Mouse (Mus musculus) MEL (cell line): ENCODE results near the gene Rnf130. TPM values are rescaled to one million over a fixed set of nuclear protein-coding genes. Genes with fewer than 3 reads are reported as not detected.

ENCODE experiments used
- DNase-seq: peaks from one replicate; pipeline ENCODE4 v3.0.0; 2011; ENCODE audit warnings: low read depth, low spot score
- H3K27ac ChIP-seq: 2 replicates; pipeline ENCODE4 v1.5.1; 2012; ENCODE audit warnings: low read depth, mild to moderate bottlenecking, control low read depth, low read length, moderate library complexity; ENCODE audit not compliant: control insufficient read depth
- H3K27me3 ChIP-seq, 2 experiments: fragments of 150-350 bp in 1 of 2; sonication (generic) in 1 of 2; 2 replicates each; pipeline ENCODE4 v1.6.1; 2012; ENCODE audit warnings: low read length in 2 of 2, mild to moderate bottlenecking in 2 of 2, improper control_type of control experiment in 1 of 2, moderate library complexity in 1 of 2; ENCODE audit not compliant: insufficient read depth in 2 of 2, control insufficient read depth in 1 of 2
- H3K36me3 ChIP-seq, 2 experiments: 2 replicates each; pipeline ENCODE4 v1.6.1; 2012 to 2014; ENCODE audit warnings: low read length in 2 of 2, improper control_type of control experiment in 1 of 2, inconsistent platforms in 1 of 2, mild to moderate bottlenecking in 1 of 2; ENCODE audit not compliant: insufficient read depth in 2 of 2, control insufficient read depth in 1 of 2
- H3K4me1 ChIP-seq, 2 experiments: fragments of 150-350 bp in 1 of 2; sonication (generic) in 1 of 2; 2 replicates each; pipeline ENCODE4 v1.6.1; 2012; ENCODE audit warnings: low read length in 2 of 2, improper control_type of control experiment in 1 of 2, mild to moderate bottlenecking in 1 of 2; ENCODE audit not compliant: insufficient read depth in 2 of 2, control insufficient read depth in 1 of 2
- H3K4me3 ChIP-seq, 2 experiments: fragments of 150-350 bp in 1 of 2; sonication (generic) in 1 of 2; 2 replicates each; pipeline ENCODE4 v1.5.1; 2012; ENCODE audit warnings: low read depth in 2 of 2, low read length in 2 of 2, mild to moderate bottlenecking in 2 of 2, moderate library complexity in 2 of 2, control low read depth in 1 of 2, improper control_type of control experiment in 1 of 2; ENCODE audit not compliant: control insufficient read depth in 1 of 2, insufficient read depth in 1 of 2
- H3K79me2 ChIP-seq: 2 replicates; pipeline ENCODE4 v1.6.1; 2012; ENCODE audit warnings: mild to moderate bottlenecking, low read length, moderate library complexity; ENCODE audit not compliant: control insufficient read depth, poor library complexity, insufficient read depth
- H3K9ac ChIP-seq: 2 replicates; pipeline ENCODE4 v1.6.1; 2012; ENCODE audit warnings: low read depth, mild to moderate bottlenecking, control low read depth, low read length, moderate library complexity; ENCODE audit not compliant: control insufficient read depth, poor library complexity, severe bottlenecking
- H3K9me3 ChIP-seq: fragments of 150-350 bp; sonication (generic); replicated peaks from 2 replicates; pipeline ENCODE4 v1.6.1; 2012; ENCODE audit warnings: mild to moderate bottlenecking, low read length, improper control_type of control experiment, moderate library complexity; ENCODE audit not compliant: insufficient read depth
- CHD1 ChIP-seq: IDR thresholded peaks from 2 replicates; pipeline ENCODE4 v1.6.1; 2012; ENCODE audit warnings: low read depth, mild to moderate bottlenecking, inconsistent platforms, low read length, improper control_type of control experiment
- CHD2 ChIP-seq: IDR thresholded peaks from 2 replicates; pipeline ENCODE4 v1.6.1; 2011; ENCODE audit warnings: low read length, improper control_type of control experiment
- ELF1 ChIP-seq: IDR thresholded peaks from 2 replicates; pipeline ENCODE4 v1.6.1; 2014; ENCODE audit warnings: low read depth, mild to moderate bottlenecking, inconsistent platforms, low read length, improper control_type of control experiment, moderate library complexity
- EP300 ChIP-seq, 2 experiments: IDR thresholded peaks; 2 replicates each; pipeline ENCODE4 v1.6.1; 2011; ENCODE audit warnings: improper control_type of control experiment in 2 of 2, low read length in 2 of 2, low read depth in 1 of 2, mild to moderate bottlenecking in 1 of 2
- ETS1 ChIP-seq: IDR thresholded peaks from 2 replicates; pipeline ENCODE4 v1.6.1; 2012; ENCODE audit warnings: low read depth, mild to moderate bottlenecking, inconsistent platforms, low read length, improper control_type of control experiment, moderate library complexity
- JUND ChIP-seq: IDR thresholded peaks from 2 replicates; pipeline ENCODE4 v1.6.1; 2011; ENCODE audit warnings: low read depth, mild to moderate bottlenecking, improper control_type of control experiment, low read length
- MAFK ChIP-seq: IDR thresholded peaks from 2 replicates; pipeline ENCODE4 v1.6.1; 2011; ENCODE audit warnings: low read depth, mild to moderate bottlenecking, low read length, improper control_type of control experiment, borderline replicate concordance
- MEF2A ChIP-seq: IDR thresholded peaks from 2 replicates; pipeline ENCODE4 v1.6.1; 2014; ENCODE audit warnings: low read depth, mild to moderate bottlenecking, inconsistent platforms, low read length, improper control_type of control experiment; ENCODE audit not compliant: poor library complexity, insufficient replicate concordance, severe bottlenecking; ENCODE audit errors: extremely low read depth
- MYB ChIP-seq: IDR thresholded peaks from 2 replicates; pipeline ENCODE4 v1.6.1; 2011; ENCODE audit warnings: mild to moderate bottlenecking, low read depth, low read length, improper control_type of control experiment
- MYC ChIP-seq: IDR thresholded peaks from 2 replicates; pipeline ENCODE4 v1.6.1; 2011; ENCODE audit warnings: low read depth, mild to moderate bottlenecking, low read length, improper control_type of control experiment, moderate library complexity
- POLR2A ChIP-seq, 2 experiments: IDR thresholded peaks; 2 replicates each; pipeline ENCODE4 v1.6.1; 2011 to 2012; ENCODE audit warnings: low read length in 2 of 2, mild to moderate bottlenecking in 2 of 2, control low read depth in 1 of 2, improper control_type of control experiment in 1 of 2, low read depth in 1 of 2, moderate library complexity in 1 of 2; ENCODE audit not compliant: control insufficient read depth in 1 of 2, insufficient read depth in 1 of 2, poor library complexity in 1 of 2
- POLR2AphosphoS5 ChIP-seq: IDR thresholded peaks from 2 replicates; pipeline ENCODE4 v1.6.1; 2012; ENCODE audit warnings: low read depth, borderline replicate concordance, mild to moderate bottlenecking, inconsistent platforms, low read length, moderate library complexity, mixed read lengths
- RCOR1 ChIP-seq: IDR thresholded peaks from 2 replicates; pipeline ENCODE4 v1.6.1; 2012; ENCODE audit warnings: low read depth, mild to moderate bottlenecking, inconsistent platforms, low read length, improper control_type of control experiment
- SIN3A ChIP-seq: IDR thresholded peaks from 2 replicates; pipeline ENCODE4 v1.6.1; 2012; ENCODE audit warnings: low read length, improper control_type of control experiment, inconsistent platforms
- TBP ChIP-seq: IDR thresholded peaks from 2 replicates; pipeline ENCODE4 v1.8.0; 2011; ENCODE audit warnings: low read depth, low read length, improper control_type of control experiment
- ZKSCAN1 ChIP-seq: IDR thresholded peaks from 2 replicates; pipeline ENCODE4 v1.6.1; 2012; ENCODE audit warnings: low read depth, mild to moderate bottlenecking, inconsistent platforms, low read length, improper control_type of control experiment, moderate library complexity
- ZMIZ1 ChIP-seq: IDR thresholded peaks from 2 replicates; pipeline ENCODE4 v1.6.1; 2012; ENCODE audit warnings: low read depth, mild to moderate bottlenecking, inconsistent platforms, low read length, improper control_type of control experiment, moderate library complexity
- ZNF384 ChIP-seq: IDR thresholded peaks from 2 replicates; pipeline ENCODE4 v1.6.1; 2012; ENCODE audit warnings: low read depth, mild to moderate bottlenecking, inconsistent platforms, low read length, improper control_type of control experiment
- polyA plus RNA-seq, 2 experiments: library from polyadenylated mRNA; stranded (reverse) in 1 of 2; unstranded in 1 of 2; fragments of >175 nt in 1 of 2; fragments of >200 nt in 1 of 2; gene quantifications; 2 replicates each; pipeline versions ENCODE4 v1.2.1 to v1.2.4; 2012; ENCODE audit warnings: low replicate concordance in 2 of 2, low read depth in 1 of 2; ENCODE audit not compliant: insufficient read length in 2 of 2, insufficient read depth in 1 of 2, missing spikeins in 1 of 2
- total RNA-seq: library from RNA; depleted of rRNA; stranded (reverse); fragments of 300-350 nt; gene quantifications from 2 replicates; pipeline ENCODE4 v1.2.3, GENCODE M21; 2012

Rnf130 gene
- total and polyA plus RNA-seq, 3 experiments, result 59.5 to 507 (median 78.2) TPM

DNA sequence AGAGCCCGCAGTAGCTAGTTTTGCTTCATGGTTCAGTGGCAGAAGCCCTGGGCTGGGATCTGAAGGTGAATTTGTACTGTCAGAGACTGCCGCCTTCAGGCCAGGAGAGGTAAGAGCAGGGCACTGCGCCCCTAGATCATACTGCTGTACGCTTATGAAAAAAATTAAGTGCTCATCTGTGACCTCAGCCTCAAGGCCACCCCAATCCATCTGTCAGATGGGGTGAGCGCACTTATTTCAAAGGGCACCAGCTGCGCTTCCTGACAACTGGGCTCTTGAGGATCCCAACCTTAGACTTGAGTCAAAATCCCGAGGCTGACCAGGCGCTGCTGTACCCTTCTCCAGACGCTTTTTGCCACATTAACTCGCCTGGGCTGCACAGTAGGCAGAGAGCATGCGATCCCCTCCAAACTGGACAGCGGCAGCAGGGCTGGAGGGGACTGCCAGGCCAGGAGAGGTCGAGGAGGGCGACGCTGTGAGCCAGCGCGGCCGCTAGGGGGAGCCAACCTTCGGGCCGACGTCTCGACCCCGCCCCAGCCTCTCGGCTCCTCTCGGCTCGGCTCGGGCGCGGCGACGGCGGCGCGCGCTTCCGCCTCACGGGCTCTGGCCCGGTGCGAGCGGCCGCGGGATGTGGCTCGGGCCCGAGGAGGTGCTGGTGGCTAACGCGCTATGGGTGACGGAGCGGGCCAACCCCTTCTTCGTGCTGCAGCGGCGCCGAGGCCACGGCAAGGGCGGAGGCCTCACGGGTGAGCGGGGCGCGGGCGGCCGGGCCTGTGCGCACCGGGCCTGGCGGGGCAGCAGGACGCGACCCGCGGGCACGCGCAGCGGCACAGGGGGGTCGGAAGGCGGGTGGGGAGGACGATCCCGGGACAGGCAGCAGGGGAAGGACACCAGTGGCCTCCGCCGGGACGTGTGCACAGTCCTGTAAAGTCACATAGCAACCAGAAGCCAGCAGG is 105.9 kb downstream of the Rnf130 start, which contains the start of gene Tbc1d9b (continued):
- 0 out of 2 replicates have a peak, but pooled peaks have one; percentile 32 for TF ChIP-seq ETS1
- no peak for TF ChIP-seq ZKSCAN1
- peak; percentile 79 for TF ChIP-seq ZNF384
- no peak for TF ChIP-seq MEF2A
- peak; percentile 83 for TF ChIP-seq SIN3A
- TF ChIP-seq JUND, result no peak
- no peak for TF ChIP-seq MYB
- TF ChIP-seq POLR2AphosphoS5, result no peak
- peak; percentile 78; the same call in 1 of the 2 replicates for TF ChIP-seq ZMIZ1
- TF ChIP-seq TBP, result peak; percentile 28
- TF ChIP-seq MAFK, result no peak
- no peak for TF ChIP-seq RCOR1
- no peak for TF ChIP-seq CHD2
- TF ChIP-seq EP300 (IDR thresholded peaks at IDR 0.05; ENCODE audit: low read depth in 1 of 2, low read length in 2 of 2), result no peak

GRCm38 (mm10) chr11:50131801-50132201 is 106.7 kb downstream of the Rnf130 start:
- DNase-seq, result peak; percentile 64
- Histone ChIP-seq H3K4me3 (peak overlapping the region; percentile 61 to 73), H3K4me1 (peaks cover 11 to 22% of the 10 kb centered on the region in 2 experiments), H3K27ac (no peak overlapping the region; the same call in 1 of the 2 replicates), H3K36me3 (peaks cover 0 to 19% of the 10 kb centered on the region in 2 experiments; a peak in 2 of 4 replicates), H3K27me3 (no peaks in the 10 kb centered on the region), H3K9me3 (no peaks in the 10 kb centered on the region), H3K79me2 (peaks cover 15% of the 10 kb centered on the region), H3K9ac (peak overlapping the region; percentile 86)
- no peak for TF ChIP-seq POLR2A (IDR thresholded peaks at IDR 0.05; ENCODE audit: control insufficient read depth in 1 of 2, insufficient read depth in 1 of 2, low read depth in 1 of 2, low read length in 2 of 2, poor library complexity in 1 of 2)
- no peak for TF ChIP-seq ELF1
- no peak for TF ChIP-seq CHD1
- no peak for TF ChIP-seq MYC
